Comparison of ENCODE assay signal across 24 mouse cellular contexts in the genomic region with DNA sequence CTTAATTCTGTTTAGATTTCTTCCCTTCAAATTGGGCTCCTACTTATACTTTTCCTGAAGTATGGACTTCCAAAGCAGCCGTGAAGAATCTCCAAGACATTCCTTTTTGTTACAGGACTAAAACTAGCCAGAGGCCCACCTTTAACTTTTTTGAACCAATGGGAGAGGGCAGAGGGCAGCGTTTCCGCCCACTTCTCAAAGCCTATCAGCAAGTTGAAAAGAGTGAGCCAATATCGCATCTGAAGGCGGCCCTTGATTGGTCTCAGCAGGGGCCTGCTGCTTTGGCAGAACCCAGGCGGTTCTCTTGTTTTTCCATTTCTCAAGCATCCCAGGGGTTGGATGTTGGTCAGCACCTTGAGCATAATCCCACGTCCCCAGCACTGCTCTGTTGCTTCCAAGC. TPM values are rescaled to one million over a fixed set of nuclear protein-coding genes. Genes with fewer than 3 reads are reported as not detected.
DNase-seq lines count a peak whose midpoint lies in the region; ATAC-seq and TF ChIP-seq lines count a peak whose summit lies in the region.
"Had no signal": no experiment of that assay in that cellular context is flagged by ENCODE, and none has a peak within 500 bp of the region (broad histone marks: within the 10 kb centered on the region; RNA-seq: fewer than 3 reads in every experiment).

Gene Slc13a4, minus strand, starts transcription at position 95 of the 400 bp plus-strand sequence.

- no peak within 1 kb of the TSS for H3K4me2 ChIP-seq in forebrain, postnatal 0 days (ENCODE audit: low read depth)
- no peak within 1 kb of the TSS for H3K4me2 ChIP-seq in forebrain, embryonic 15.5 days (replicated peaks)

- ATAC-seq in forebrain, postnatal 0 days: no peak
- no peak for ATAC-seq in forebrain, embryonic 15.5 days (replicated peaks)
- ATAC-seq: activated CD4-positive, CD25-positive, alpha-beta regulatory T cell, adult 4 months; CD4-positive, CD25-positive, alpha-beta regulatory T cell, adult 4 months; forebrain, embryonic 16.5 days; Patski had no signal

- no peak for DNase-seq in forebrain, postnatal 0 days
- no peak for DNase-seq in left cerebral cortex, adult 8-10 months (ENCODE audit: low spot score in 2 of 2)
- DNase-seq in left cerebral cortex, adult 2 months (ENCODE audit: extremely low spot score in 1 of 2, low spot score in 2 of 2): no peak
- peak; percentile 50 for DNase-seq in ES-CJ7 (ENCODE audit: low read depth, low spot score)
- peak; percentile 9 for DNase-seq in brain, adult 2 months (ENCODE audit: low read depth, low spot score)
- no peak for DNase-seq in layer of hippocampus, postnatal 10 days (ENCODE audit: low spot score in 2 of 2)
- DNase-seq: adrenal gland, adult 8-10 months; cerebellum, adult 18-20 months; cerebellum, postnatal 25 days; gastrocnemius, adult 2 months; kidney, adult 11 months; kidney, postnatal 4 days; right cerebral cortex, postnatal 14 days; thymus, adult 2 months had no signal

- H3K27me3 ChIP-seq in forebrain, postnatal 0 days (ENCODE audit: insufficient read depth, low read length): no peaks in the 10 kb centered on the region
- no peaks in the 10 kb centered on the region for H3K27me3 ChIP-seq in forebrain, embryonic 15.5 days

- no peak within 1 kb of the TSS for H3K4me3 ChIP-seq in forebrain, postnatal 0 days (ENCODE audit: low read depth, low read length)
- H3K4me3 ChIP-seq in forebrain, embryonic 15.5 days: no peak within 1 kb of the TSS
- no peak within 1 kb of the TSS for H3K4me3 ChIP-seq in left cerebral cortex, adult 2 months
- H3K4me3 ChIP-seq: embryonic facial prominence, embryonic 10.5 days; gastrocnemius, adult 2 months; midbrain, embryonic 10.5 days had no signal

- H3K9me3 ChIP-seq in forebrain, postnatal 0 days (ENCODE audit: low read length): no peaks in the 10 kb centered on the region
- H3K9me3 ChIP-seq in forebrain, embryonic 15.5 days: no peaks in the 10 kb centered on the region
- H3K9me3 ChIP-seq: embryonic facial prominence, embryonic 10.5 days; G1E; midbrain, embryonic 10.5 days had no signal

- H3K9ac ChIP-seq in forebrain, postnatal 0 days: no peak within 1 kb of the TSS
- no peak within 1 kb of the TSS for H3K9ac ChIP-seq in forebrain, embryonic 15.5 days (replicated peaks)

- intact Hi-C loops in left cerebral cortex, adult 2 months (cut with DNase I): no loop called here

- no peaks in the 10 kb centered on the region for H3K4me1 ChIP-seq in forebrain, postnatal 0 days (ENCODE audit: insufficient read depth)
- no peaks in the 10 kb centered on the region for H3K4me1 ChIP-seq in forebrain, embryonic 15.5 days
- H3K4me1 ChIP-seq: embryonic facial prominence, embryonic 10.5 days had no signal

- 21% methylated on average over 7 of the region's 7 CpGs for WGBS in forebrain, postnatal 0 days
- 15% methylated on average over 7 of the region's 7 CpGs for WGBS in forebrain, embryonic 15.5 days

- H3K27ac ChIP-seq in forebrain, postnatal 0 days (ENCODE audit: low read depth, low read length): no peak within 1 kb of the TSS
- H3K27ac ChIP-seq in forebrain, embryonic 15.5 days (replicated peaks): no peak within 1 kb of the TSS
- H3K27ac ChIP-seq in left cerebral cortex, adult 2 months: no peak within 1 kb of the TSS
- H3K27ac ChIP-seq: embryonic facial prominence, embryonic 10.5 days; gastrocnemius, adult 2 months; midbrain, embryonic 10.5 days; stomach, postnatal 0 days had no signal

- no peak for TF ChIP-seq CTCF in forebrain, postnatal 0 days (IDR thresholded peaks at IDR 0.05; ENCODE audit: low read depth)
- TF ChIP-seq CTCF in left cerebral cortex, adult 2 months (IDR thresholded peaks at IDR 0.05): no peak

- no peaks in the 10 kb centered on the region for H3K36me3 ChIP-seq in forebrain, postnatal 0 days (ENCODE audit: insufficient read depth)
- H3K36me3 ChIP-seq in forebrain, embryonic 15.5 days: no peaks in the 10 kb centered on the region
- H3K36me3 ChIP-seq: embryonic facial prominence, embryonic 10.5 days; G1E; midbrain, embryonic 10.5 days had no signal

RNA-seq across cellular contexts. Expression of gene Slc13a4, which starts in this region (rescaled TPM):
- total RNA-seq in forebrain, postnatal 0 days (2014; rRNA removed): 11.2 and 17.8 TPM in 2 replicates
- 13.3 and 14.3 TPM in 2 replicates for polyA plus RNA-seq in forebrain, postnatal 0 days (2015; fragmentation: Nextera tagmentation; extraction: Ambion mirVana)
- 3.1 and 3.7 TPM in 2 replicates for polyA plus RNA-seq in forebrain, embryonic 15.5 days (2015; fragmentation: Nextera tagmentation; extraction: Ambion mirVana)
- 10 to 100 TPM; 14.7 to 18.2 (median 17.8) TPM for total RNA-seq in left cerebral cortex, adult 8-10 months (2022)
- 10 to 100 TPM in 1 of 2 experiments, 1 to 10 TPM in 1; 9.2 to 14.8 TPM for total RNA-seq in left cerebral cortex, adult 2 months (2021)
- total RNA-seq in layer of hippocampus, postnatal 10 days (2021): 1 to 10 TPM; 5.7 to 6.4 TPM
- total RNA-seq: hematopoietic stem cell, adult 5-6 weeks had no signal
- polyA plus RNA-seq: G1E, Patski had no signal

Comparison
In these comparisons a context has a peak if more than half of its experiments do, and no peak if none do; other contexts are left out.
1. DNase-seq: peak in ES-CJ7 (single experiment) and brain, adult 2 months (single experiment); none in forebrain, postnatal 0 days (single experiment), left cerebral cortex, adult 8-10 months (0 of 2), left cerebral cortex, adult 2 months (0 of 2) and layer of hippocampus, postnatal 10 days (0 of 2).